Mouse (Mus musculus): ENCODE data around the gene Vcan.

DNA sequence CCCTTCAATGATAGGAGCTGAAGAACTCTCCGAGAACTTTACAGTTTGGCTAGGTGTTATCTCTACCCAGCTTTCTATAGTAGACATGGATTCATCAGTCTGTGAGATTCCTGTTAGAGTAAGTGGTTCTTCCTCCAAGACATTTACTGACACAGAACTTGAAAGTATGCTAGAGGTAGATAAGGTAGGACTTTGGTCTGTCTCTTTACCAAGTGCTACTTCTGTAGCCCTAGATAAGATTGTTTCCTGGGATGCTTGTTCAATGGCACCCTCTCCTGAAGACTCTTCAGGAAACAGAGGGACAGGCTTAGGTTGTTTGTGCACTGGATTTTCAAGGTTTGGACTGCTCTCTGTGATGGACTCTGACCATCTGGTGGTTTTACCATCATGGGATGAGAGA, 49.7 kb downstream of the Vcan start:
- TF ChIP-seq EP300 (optimal IDR thresholded peaks at IDR 0.05) (no peak), CTCF (IDR thresholded peaks at IDR 0.05; ENCODE audit: low read depth) (no peak)
